Mouse (Mus musculus): Measurements from ENCODE around the gene Phf3.

The Phf3 gene

DNA sequence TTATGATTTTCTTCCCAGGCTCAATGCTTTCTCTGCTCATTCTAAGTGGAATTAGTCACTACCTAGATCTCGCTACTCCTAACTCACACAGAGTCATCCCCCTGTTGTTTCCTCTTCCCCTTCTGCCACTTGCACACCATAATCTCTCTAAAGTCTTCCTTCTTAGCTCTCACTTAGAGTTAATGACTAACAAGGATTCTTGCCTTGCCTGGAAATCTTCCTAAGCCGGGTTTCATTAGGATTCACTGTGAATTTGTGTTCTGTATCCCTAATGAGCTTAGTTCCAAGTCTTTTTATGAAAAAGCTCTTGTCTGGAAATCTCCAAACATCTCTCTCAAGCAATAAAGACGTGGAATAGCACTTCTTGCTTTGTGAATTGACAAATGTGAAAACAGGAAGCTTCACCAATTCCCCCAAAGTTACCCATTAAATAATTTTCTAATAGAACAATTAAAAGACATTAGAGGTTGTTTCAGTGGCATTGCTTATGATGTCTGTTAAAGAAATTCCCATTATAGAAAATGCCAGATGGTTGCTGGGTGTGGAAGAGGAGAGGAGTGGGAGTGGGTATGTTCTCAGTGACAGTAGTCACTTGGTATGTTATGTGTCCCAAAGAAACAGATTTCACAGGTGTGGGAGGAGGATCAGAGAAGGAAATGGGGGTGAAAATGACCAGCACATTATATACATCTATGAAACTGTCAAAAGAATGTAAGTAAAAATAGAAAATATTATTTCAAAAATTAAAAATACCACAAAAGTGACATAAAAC lies 118.1 kb downstream of the Phf3 start:
- DNase-seq = no peak

Data from kidney, postnatal 10 days (tissue).